ENCODE assay signal across 39 mouse cellular contexts in the genomic region with DNA sequence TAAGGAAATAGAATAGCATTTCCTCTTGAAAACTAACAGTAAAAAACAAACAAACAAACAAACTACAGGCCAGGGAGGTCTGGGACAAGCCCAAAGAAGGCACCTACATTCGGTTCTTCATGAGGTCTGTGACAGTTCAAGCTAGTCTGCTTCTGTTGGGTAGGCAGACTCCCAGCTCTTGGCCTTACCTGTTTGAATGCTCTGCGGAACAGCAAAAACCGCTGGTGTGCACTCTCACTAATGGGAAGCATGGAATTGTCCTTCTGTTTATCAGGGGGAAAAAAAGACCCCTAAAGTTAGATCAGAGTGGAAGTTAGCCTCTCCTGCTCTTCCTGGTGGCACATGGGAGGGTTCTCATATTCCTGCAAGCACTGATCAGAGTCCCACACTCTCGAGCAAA. TPM values are rescaled to one million over a fixed set of nuclear protein-coding genes. Genes with fewer than 3 reads are reported as not detected.
"Had no signal": no experiment of that assay in that cellular context is flagged by ENCODE, and none has a peak within 500 bp of the region (broad histone marks: within the 10 kb centered on the region; RNA-seq: fewer than 3 reads in every experiment).

No protein-coding gene starts in this region.

- DNase-seq: cerebellum, adult 2 months; cerebellum, adult 8-10 months; cerebellum, adult 9-10 months; cerebellum, adult 9-11 months; cerebellum, postnatal 10 days; cerebellum, postnatal 14 days; cerebellum, postnatal 25 days; cerebellum, postnatal 36 days; embryo, embryonic 11 days; forebrain, postnatal 0 days; gastrocnemius, adult 2 months; gastrocnemius, postnatal 10 days; gastrocnemius, postnatal 14 days; gastrocnemius, postnatal 25 days; gastrocnemius, postnatal 36 days; heart, adult 18-20 months; heart, adult 2 months had no signal

- H3K27me3 ChIP-seq: forebrain, embryonic 15.5 days had no signal

- H3K9ac ChIP-seq: embryonic facial prominence, embryonic 12.5 days; embryonic facial prominence, embryonic 13.5 days; embryonic facial prominence, embryonic 15.5 days; forebrain, embryonic 12.5 days; forebrain, embryonic 13.5 days; forebrain, embryonic 15.5 days; forebrain, postnatal 0 days had no signal

- H3K4me2 ChIP-seq: embryonic facial prominence, embryonic 12.5 days; embryonic facial prominence, embryonic 13.5 days; embryonic facial prominence, embryonic 15.5 days; forebrain, embryonic 12.5 days; forebrain, embryonic 13.5 days; forebrain, embryonic 15.5 days had no signal

- H3K4me3 ChIP-seq: embryonic facial prominence, embryonic 10.5 days; embryonic facial prominence, embryonic 12.5 days; embryonic facial prominence, embryonic 13.5 days; embryonic facial prominence, embryonic 15.5 days; erythroblast, embryonic 14.5 days; forebrain, embryonic 10.5 days; forebrain, embryonic 12.5 days; forebrain, embryonic 13.5 days; forebrain, embryonic 15.5 days; gastrocnemius, adult 2 months; heart, adult 2 months had no signal

- H3K4me1 ChIP-seq: embryonic facial prominence, embryonic 12.5 days had no signal

- H3K27ac ChIP-seq: embryonic facial prominence, embryonic 10.5 days; embryonic facial prominence, embryonic 12.5 days; embryonic facial prominence, embryonic 13.5 days; embryonic facial prominence, embryonic 15.5 days; forebrain, embryonic 10.5 days; forebrain, embryonic 12.5 days; forebrain, embryonic 13.5 days; forebrain, embryonic 15.5 days; gastrocnemius, adult 2 months; heart, adult 2 months had no signal

- H3K36me3 ChIP-seq: embryonic facial prominence, embryonic 10.5 days; embryonic facial prominence, embryonic 12.5 days; embryonic facial prominence, embryonic 13.5 days; embryonic facial prominence, embryonic 15.5 days; forebrain, embryonic 10.5 days; forebrain, embryonic 12.5 days; forebrain, embryonic 15.5 days had no signal

- ATAC-seq: forebrain, embryonic 13.5 days; forebrain, embryonic 14.5 days; forebrain, embryonic 15.5 days; forebrain, embryonic 16.5 days; forebrain, postnatal 0 days had no signal

- H3K9me3 ChIP-seq: embryonic facial prominence, embryonic 10.5 days; embryonic facial prominence, embryonic 12.5 days; embryonic facial prominence, embryonic 13.5 days; embryonic facial prominence, embryonic 15.5 days; forebrain, embryonic 10.5 days; forebrain, embryonic 12.5 days; forebrain, embryonic 13.5 days; forebrain, embryonic 15.5 days had no signal

RNA-seq across cellular contexts. Expression of gene Il24, which starts 4.1 kb away (rescaled TPM):
- total RNA-seq: common myeloid progenitor, adult 5-6 weeks; forebrain, postnatal 0 days; gastrocnemius, adult 18-20 months; gastrocnemius, adult 2 months; gastrocnemius, adult 8-10 months; gastrocnemius, postnatal 10 days; gastrocnemius, postnatal 14 days; gastrocnemius, postnatal 25 days; gastrocnemius, postnatal 36 days; gastrocnemius, postnatal 4 days; granulocyte monocyte progenitor cell, adult 5-6 weeks; heart, adult 18-20 months; heart, adult 2 months had no signal
- polyA plus RNA-seq: cerebellum, adult 2 months; cortical plate, adult 2 months; embryonic facial prominence, embryonic 10.5 days; embryonic facial prominence, embryonic 11.5 days; embryonic facial prominence, embryonic 12.5 days; embryonic facial prominence, embryonic 14.5 days; embryonic facial prominence, embryonic 15.5 days; erythroblast, embryonic 14.5 days; forebrain, embryonic 10.5 days; forebrain, embryonic 11.5 days; forebrain, embryonic 12.5 days; forebrain, embryonic 13.5 days; forebrain, embryonic 14.5 days; forebrain, embryonic 15.5 days; forebrain, embryonic 16.5 days; forebrain, postnatal 0 days; frontal cortex, adult 2 months; heart, adult 2 months had no signal

RNA-seq across cellular contexts. Expression of gene Fcmr, which starts 17.7 kb away (rescaled TPM):
- total RNA-seq: common myeloid progenitor, adult 5-6 weeks; forebrain, postnatal 0 days; gastrocnemius, adult 2 months; gastrocnemius, adult 8-10 months; gastrocnemius, postnatal 14 days; gastrocnemius, postnatal 25 days; gastrocnemius, postnatal 36 days; granulocyte monocyte progenitor cell, adult 5-6 weeks had no signal
- polyA plus RNA-seq: embryonic facial prominence, embryonic 10.5 days; embryonic facial prominence, embryonic 11.5 days; embryonic facial prominence, embryonic 12.5 days; embryonic facial prominence, embryonic 13.5 days; embryonic facial prominence, embryonic 14.5 days; embryonic facial prominence, embryonic 15.5 days; erythroblast, embryonic 14.5 days; forebrain, embryonic 10.5 days; forebrain, embryonic 11.5 days; forebrain, embryonic 12.5 days; forebrain, embryonic 13.5 days; forebrain, embryonic 14.5 days; forebrain, embryonic 15.5 days; forebrain, embryonic 16.5 days had no signal

RNA-seq across cellular contexts. Expression of gene Il20, which starts 28.1 kb away (rescaled TPM):
- total RNA-seq: common myeloid progenitor, adult 5-6 weeks; forebrain, postnatal 0 days; gastrocnemius, adult 18-20 months; gastrocnemius, adult 2 months; gastrocnemius, adult 8-10 months; gastrocnemius, postnatal 10 days; gastrocnemius, postnatal 14 days; gastrocnemius, postnatal 25 days; gastrocnemius, postnatal 36 days; gastrocnemius, postnatal 4 days; granulocyte monocyte progenitor cell, adult 5-6 weeks; heart, adult 18-20 months; heart, adult 2 months had no signal
- polyA plus RNA-seq: cerebellum, adult 2 months; cortical plate, adult 2 months; embryonic facial prominence, embryonic 10.5 days; embryonic facial prominence, embryonic 11.5 days; embryonic facial prominence, embryonic 12.5 days; embryonic facial prominence, embryonic 13.5 days; embryonic facial prominence, embryonic 14.5 days; embryonic facial prominence, embryonic 15.5 days; erythroblast, embryonic 14.5 days; forebrain, embryonic 10.5 days; forebrain, embryonic 11.5 days; forebrain, embryonic 12.5 days; forebrain, embryonic 13.5 days; forebrain, embryonic 14.5 days; forebrain, embryonic 15.5 days; forebrain, embryonic 16.5 days; forebrain, postnatal 0 days; frontal cortex, adult 2 months; gonadal fat pad, adult 2 months; heart, adult 2 months had no signal

RNA-seq across cellular contexts. Expression of gene Pigr, which starts 56.7 kb away (rescaled TPM):
- total RNA-seq: common myeloid progenitor, adult 5-6 weeks; forebrain, postnatal 0 days; gastrocnemius, adult 2 months; gastrocnemius, postnatal 10 days; gastrocnemius, postnatal 14 days; gastrocnemius, postnatal 25 days; granulocyte monocyte progenitor cell, adult 5-6 weeks; heart, adult 2 months had no signal
- polyA plus RNA-seq: cortical plate, adult 2 months; embryonic facial prominence, embryonic 10.5 days; embryonic facial prominence, embryonic 11.5 days; embryonic facial prominence, embryonic 12.5 days; embryonic facial prominence, embryonic 13.5 days; embryonic facial prominence, embryonic 14.5 days; forebrain, embryonic 10.5 days; forebrain, embryonic 11.5 days; forebrain, embryonic 12.5 days; forebrain, embryonic 13.5 days; forebrain, embryonic 14.5 days; forebrain, embryonic 15.5 days; forebrain, embryonic 16.5 days; forebrain, postnatal 0 days had no signal

RNA-seq across cellular contexts. Expression of gene Il19, which starts 56.8 kb away (rescaled TPM):
- total RNA-seq: common myeloid progenitor, adult 5-6 weeks; forebrain, postnatal 0 days; gastrocnemius, adult 18-20 months; gastrocnemius, adult 2 months; gastrocnemius, postnatal 14 days; gastrocnemius, postnatal 25 days; gastrocnemius, postnatal 36 days; gastrocnemius, postnatal 4 days; granulocyte monocyte progenitor cell, adult 5-6 weeks; heart, adult 18-20 months; heart, adult 2 months had no signal
- polyA plus RNA-seq: cortical plate, adult 2 months; embryonic facial prominence, embryonic 13.5 days; embryonic facial prominence, embryonic 15.5 days; erythroblast, embryonic 14.5 days; forebrain, embryonic 10.5 days; forebrain, embryonic 11.5 days; forebrain, embryonic 12.5 days; forebrain, embryonic 13.5 days; forebrain, embryonic 14.5 days; forebrain, embryonic 15.5 days; forebrain, embryonic 16.5 days; forebrain, postnatal 0 days; frontal cortex, adult 2 months; gonadal fat pad, adult 2 months; heart, adult 2 months had no signal
